Mouse (Mus musculus) liver, adult 2 months (tissue): Measurements from ENCODE around the gene Lef1. TPM values are rescaled to one million over a fixed set of nuclear protein-coding genes. Genes with fewer than 3 reads are reported as not detected.

Experiments
- DNase-seq: peaks from one replicate; pipeline ENCODE4 v3.0.0-alpha.2; 2011; ENCODE audit warnings: low read depth, low spot score; ENCODE audit errors: extremely low read depth
- H3K27ac ChIP-seq: fragments of 200-500 bp; replicated peaks from 2 replicates; pipeline ENCODE4 v1.5.1; 2012; ENCODE audit warnings: low read depth, mild to moderate bottlenecking, control low read depth, inconsistent platforms, low read length; ENCODE audit not compliant: insufficient read depth
- H3K27me3 ChIP-seq: fragments of 200-500 bp; 2 replicates; pipeline ENCODE4 v1.6.1; 2012; ENCODE audit warnings: mild to moderate bottlenecking, moderate library complexity, low read length, inconsistent platforms; ENCODE audit not compliant: control insufficient read depth, insufficient read depth
- H3K36me3 ChIP-seq: fragments of 200-500 bp; 2 replicates; pipeline ENCODE4 v1.6.1; 2012; ENCODE audit warnings: low read length, inconsistent platforms; ENCODE audit not compliant: control insufficient read depth, insufficient read depth
- H3K4me1 ChIP-seq: fragments of 200-500 bp; 2 replicates; pipeline ENCODE4 v1.6.1; 2011; ENCODE audit warnings: low read length; ENCODE audit not compliant: control insufficient read depth, insufficient read depth
- H3K4me3 ChIP-seq: fragments of 200-500 bp; 2 replicates; pipeline ENCODE4 v1.5.1; 2011; ENCODE audit warnings: low read depth, mild to moderate bottlenecking, control low read depth, low read length, moderate library complexity; ENCODE audit not compliant: insufficient read depth
- H3K79me2 ChIP-seq: fragments of 200-500 bp; 2 replicates; pipeline ENCODE4 v1.6.1; 2012; ENCODE audit warnings: inconsistent platforms, mild to moderate bottlenecking, low read length, moderate library complexity; ENCODE audit not compliant: control insufficient read depth, insufficient read depth
- H3K9ac ChIP-seq: fragments of 200-500 bp; 2 replicates; pipeline ENCODE4 v1.6.1; 2012; ENCODE audit warnings: low read depth, mild to moderate bottlenecking, control low read depth, inconsistent platforms, low read length
- CTCF ChIP-seq: fragments of 200-500 bp; IDR thresholded peaks from 2 replicates; pipeline ENCODE4 v1.5.1; 2011; ENCODE audit warnings: low read depth, low read length, control low read depth
- POLR2A ChIP-seq: fragments of 200-500 bp; IDR thresholded peaks from 2 replicates; pipeline ENCODE4 v1.6.1; 2011; ENCODE audit warnings: low read length, control low read depth; ENCODE audit not compliant: insufficient read depth; ENCODE audit errors: extremely low read depth
- WGBS: fragments of 180-500 bp; shearing (Covaris S2); methylation state at CpG from one replicate; pipeline ENCODE4 v1.1.7; 2018; 5-methylcytosine and 5-hydroxymethylcytosine counted together
- polyA plus RNA-seq: library from polyadenylated mRNA; depleted of rRNA; stranded (reverse); fragments of >200 nt; gene quantifications from 2 replicates; pipeline ENCODE4 v1.2.3, GENCODE M21; 2012
- total RNA-seq: library from RNA; depleted of rRNA; stranded (reverse); fragments of >200 nt; gene quantifications from 2 replicates; pipeline ENCODE4 v1.2.3, GENCODE M21; 2014

The Lef1 gene
- total and polyA plus RNA-seq, 2 experiments = 0.37 to 0.45 TPM

- TF ChIP-seq CTCF = no peak
- TF ChIP-seq POLR2A = no peak
- 79% methylated on average over 14 of the region's 14 CpGs for WGBS
Observed at GRCm38 (mm10) chr3:131159881-131160615, 49.8 kb downstream of the Lef1 start.

DNA sequence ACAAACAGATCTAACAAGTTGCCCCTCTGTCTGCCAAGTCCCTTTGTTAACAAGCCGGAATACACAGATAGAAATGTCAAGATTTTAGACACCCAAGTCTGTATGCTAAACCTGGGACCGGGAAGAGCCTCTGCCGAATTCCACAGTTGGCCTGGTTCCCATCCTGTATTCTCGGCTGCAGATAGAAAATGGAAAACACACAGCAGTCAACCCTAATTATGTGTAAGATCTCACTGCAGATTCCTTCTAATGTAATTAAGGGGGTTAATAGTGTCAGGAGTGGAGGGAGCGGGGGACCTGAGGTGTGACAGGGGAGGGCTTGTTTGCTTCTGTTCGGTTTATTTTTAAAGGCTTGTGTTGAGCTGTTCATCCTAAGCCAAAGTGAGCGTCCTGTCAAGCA lies 50.6 kb downstream of the Lef1 start:
- no peak for TF ChIP-seq POLR2A
- TF ChIP-seq CTCF = no peak
- Histone ChIP-seq H3K4me3 (no peak overlapping the region), H3K4me1 (no peaks in the 10 kb centered on the region), H3K79me2 (no peaks in the 10 kb centered on the region), H3K36me3 (no peaks in the 10 kb centered on the region), H3K9ac (no peak overlapping the region), H3K27me3 (no peaks in the 10 kb centered on the region), H3K27ac (no peak overlapping the region)
- 70% methylated on average over 7 of the region's 7 CpGs for WGBS
- DNase-seq = no peak

More at GRCm38 (mm10) chr3:131159881-131160615, 49.8 kb downstream of the Lef1 start:
- H3K27ac ChIP-seq = no peak overlapping the region
- H3K27me3 ChIP-seq = no peaks in the 10 kb centered on the region
- no peaks in the 10 kb centered on the region for H3K79me2 ChIP-seq
- no peaks in the 10 kb centered on the region for H3K4me1 ChIP-seq
- H3K9ac ChIP-seq = no peak overlapping the region
- no peaks in the 10 kb centered on the region for H3K36me3 ChIP-seq
- no peak overlapping the region for H3K4me3 ChIP-seq
- DNase-seq = no peak

GRCm38 (mm10) chr3:131167731-131168130 lies 57.5 kb downstream of the Lef1 start:
- no peaks in the 10 kb centered on the region for H3K36me3 ChIP-seq
- TF ChIP-seq CTCF = no peak
- TF ChIP-seq POLR2A = no peak
- H3K4me1 ChIP-seq = no peaks in the 10 kb centered on the region
- H3K27me3 ChIP-seq = no peaks in the 10 kb centered on the region
- no peaks in the 10 kb centered on the region for H3K79me2 ChIP-seq
- H3K9ac ChIP-seq = no peak overlapping the region
- no peak overlapping the region for H3K27ac ChIP-seq
- H3K4me3 ChIP-seq = no peak overlapping the region
- DNase-seq = no peak
- WGBS = 92% methylated on average over 4 of the region's 4 CpGs

GRCm38 (mm10) chr3:131169161-131169560 lies 58.9 kb downstream of the Lef1 start:
- no peak for DNase-seq

GRCm38 (mm10) chr3:131170099-131170643 lies 59.9 kb downstream of the Lef1 start:
- Histone ChIP-seq H3K4me3 (no peak overlapping the region), H3K4me1 (no peaks in the 10 kb centered on the region), H3K9ac (no peak overlapping the region), H3K27me3 (no peaks in the 10 kb centered on the region), H3K79me2 (no peaks in the 10 kb centered on the region), H3K27ac (no peak overlapping the region), H3K36me3 (no peaks in the 10 kb centered on the region)
- no peak for TF ChIP-seq POLR2A
- WGBS = 87% methylated on average over 6 of the region's 6 CpGs
- no peak for DNase-seq

More at GRCm38 (mm10) chr3:131169161-131169560, 58.9 kb downstream of the Lef1 start:
- WGBS = 87% methylated on average over 6 of the region's 6 CpGs
- no peak overlapping the region for H3K4me3 ChIP-seq
- H3K4me1 ChIP-seq = no peaks in the 10 kb centered on the region
- H3K27ac ChIP-seq = no peak overlapping the region
- TF ChIP-seq CTCF (no peak), POLR2A (no peak)
- H3K27me3 ChIP-seq = no peaks in the 10 kb centered on the region
- no peaks in the 10 kb centered on the region for H3K36me3 ChIP-seq
- no peaks in the 10 kb centered on the region for H3K79me2 ChIP-seq
- no peak overlapping the region for H3K9ac ChIP-seq
